Mouse (Mus musculus) heart, embryonic 15.5 days (tissue): ENCODE measurements around the gene Bach2. TPM values are rescaled to one million over a fixed set of nuclear protein-coding genes. Genes with fewer than 3 reads are reported as not detected.

Experiments used
- ATAC-seq: fragments of 200-750 bp; cut with Nextera tagmentation; replicated peaks from 2 replicates; pipeline ENCODE4 v1.8.0; 2017; ENCODE audit warnings: low read depth, moderate TSS enrichment; ENCODE audit not compliant: insufficient number of reproducible peaks, insufficient read depth, low FRiP score
- H3K27ac ChIP-seq: fragments of 300-500 bp; sonication (generic); 2 replicates; pipeline ENCODE4 v1.5.1; 2015; ENCODE audit warnings: mild to moderate bottlenecking, inconsistent platforms
- H3K27me3 ChIP-seq: fragments of 300-500 bp; sonication (generic); 2 replicates; pipeline ENCODE4 v1.6.1; 2015; ENCODE audit warnings: inconsistent platforms
- H3K36me3 ChIP-seq: fragments of 300-500 bp; sonication (generic); 2 replicates; pipeline ENCODE4 v1.6.1; 2015; ENCODE audit warnings: mild to moderate bottlenecking, inconsistent platforms
- H3K4me1 ChIP-seq: fragments of 300-500 bp; sonication (generic); replicated peaks from 2 replicates; pipeline ENCODE4 v1.6.1; 2015; ENCODE audit warnings: inconsistent platforms
- H3K4me2 ChIP-seq: fragments of 300-500 bp; sonication (generic); 2 replicates; pipeline ENCODE4 v1.6.1; 2015; ENCODE audit warnings: inconsistent platforms, mild to moderate bottlenecking, moderate library complexity
- H3K4me3 ChIP-seq: fragments of 300-500 bp; sonication (generic); 2 replicates; pipeline ENCODE4 v1.5.1; 2015; ENCODE audit warnings: mild to moderate bottlenecking, inconsistent platforms
- H3K9ac ChIP-seq: fragments of 300-500 bp; sonication (generic); 2 replicates; pipeline ENCODE4 v1.6.1; 2015; ENCODE audit warnings: mild to moderate bottlenecking, inconsistent platforms
- H3K9me3 ChIP-seq: fragments of 300-500 bp; sonication (generic); replicated peaks from 2 replicates; pipeline ENCODE4 v1.6.1; 2016; ENCODE audit warnings: inconsistent platforms
- WGBS: fragments of 180-500 bp; shearing (Covaris S2); methylation state at CpG from one replicate; pipeline ENCODE4 v1.1.7; 2015; ENCODE audit warnings: mixed read lengths; 5-methylcytosine and 5-hydroxymethylcytosine counted together
- polyA plus RNA-seq: library from polyadenylated mRNA; unstranded; fragments of >200 nt; fragmentation: Nextera tagmentation; extraction: Ambion mirVana; gene quantifications from 2 replicates; pipeline ENCODE4 v1.2.1, GENCODE M21; 2015

Gene Bach2
- polyA plus RNA-seq, 1 experiment from 2014 or later: 5.0 TPM

GRCm38 (mm10) chr4:32508572-32508971, 270.0 kb downstream of the Bach2 start:
- Histone ChIP-seq H3K27ac (peak overlapping the region; percentile 83), H3K9me3 (no peaks in the 10 kb centered on the region), H3K9ac (no peak overlapping the region), H3K27me3 (no peaks in the 10 kb centered on the region), H3K36me3 (no peaks in the 10 kb centered on the region), H3K4me1 (peaks cover 45% of the 10 kb centered on the region), H3K4me2 (no peak overlapping the region), H3K4me3 (no peak overlapping the region)
- ATAC-seq: no peak
- WGBS: 40% methylated on average over 2 of the region's 2 CpGs

DNA sequence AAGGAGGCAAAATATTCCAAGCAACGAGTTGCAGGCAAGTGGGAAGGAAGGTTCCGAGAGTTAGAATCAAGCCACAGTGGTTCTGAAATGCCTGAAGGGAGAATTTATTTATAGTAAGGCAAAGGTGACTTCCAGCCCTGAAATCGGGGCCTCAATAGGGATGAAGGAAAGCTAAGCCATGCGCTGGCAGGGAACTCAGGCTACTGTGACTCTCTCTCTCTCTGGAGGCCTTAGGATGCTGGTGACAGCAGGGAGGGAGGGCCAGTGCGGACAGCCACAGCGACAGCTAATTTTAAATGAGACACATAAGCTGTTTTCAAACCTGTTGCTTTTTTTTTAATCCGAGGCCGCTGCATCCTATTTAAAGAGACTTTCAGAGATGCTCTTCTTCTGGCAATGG, 270.4 kb downstream of the Bach2 start:
- Histone ChIP-seq H3K27me3 (no peaks in the 10 kb centered on the region), H3K4me1 (peaks cover 45% of the 10 kb centered on the region), H3K27ac (peak overlapping the region; percentile 83), H3K4me3 (no peak overlapping the region), H3K36me3 (no peaks in the 10 kb centered on the region), H3K9me3 (no peaks in the 10 kb centered on the region), H3K4me2 (0 out of 2 replicates have a peak overlapping the region, but pooled peaks have one; percentile 8), H3K9ac (no peak overlapping the region)
- ATAC-seq: no peak
- WGBS: 28% methylated on average over 8 of the region's 8 CpGs

- ATAC-seq: peak; percentile 74
- H3K36me3 ChIP-seq: no peaks in the 10 kb centered on the region
- peak overlapping the region; percentile 34 for H3K4me2 ChIP-seq
- WGBS: 35% methylated on average over 9 of the region's 9 CpGs
- H3K9me3 ChIP-seq: no peaks in the 10 kb centered on the region
- H3K27me3 ChIP-seq: no peaks in the 10 kb centered on the region
- no peak overlapping the region for H3K4me3 ChIP-seq
- H3K4me1 ChIP-seq: peaks cover 45% of the 10 kb centered on the region
- peak overlapping the region; percentile 75 for H3K27ac ChIP-seq
- no peak overlapping the region for H3K9ac ChIP-seq
Measured at GRCm38 (mm10) chr4:32509832-32510612, 271.4 kb downstream of the Bach2 start.

- WGBS: 63% methylated on average over 7 of the region's 7 CpGs
- H3K9ac ChIP-seq: no peak overlapping the region
- peaks cover 45% of the 10 kb centered on the region for H3K4me1 ChIP-seq
- H3K9me3 ChIP-seq: no peaks in the 10 kb centered on the region
- no peak for ATAC-seq
- no peaks in the 10 kb centered on the region for H3K36me3 ChIP-seq
- H3K4me3 ChIP-seq: no peak overlapping the region
- 0 out of 2 replicates have a peak overlapping the region, but pooled peaks have one; percentile 14 for H3K27ac ChIP-seq
- H3K27me3 ChIP-seq: no peaks in the 10 kb centered on the region
- H3K4me2 ChIP-seq: no peak overlapping the region
Measured at GRCm38 (mm10) chr4:32510940-32511339, 272.3 kb downstream of the Bach2 start.

- no peak for ATAC-seq
- Histone ChIP-seq H3K4me3 (no peak overlapping the region), H3K27ac (no peak overlapping the region), H3K4me1 (peaks cover 36% of the 10 kb centered on the region), H3K9ac (no peak overlapping the region), H3K4me2 (no peak overlapping the region), H3K9me3 (no peaks in the 10 kb centered on the region), H3K36me3 (no peaks in the 10 kb centered on the region), H3K27me3 (no peaks in the 10 kb centered on the region)
- WGBS: 85% methylated on average over 8 of the region's 8 CpGs
Measured at GRCm38 (mm10) chr4:32516126-32516525, 277.5 kb downstream of the Bach2 start.

DNA sequence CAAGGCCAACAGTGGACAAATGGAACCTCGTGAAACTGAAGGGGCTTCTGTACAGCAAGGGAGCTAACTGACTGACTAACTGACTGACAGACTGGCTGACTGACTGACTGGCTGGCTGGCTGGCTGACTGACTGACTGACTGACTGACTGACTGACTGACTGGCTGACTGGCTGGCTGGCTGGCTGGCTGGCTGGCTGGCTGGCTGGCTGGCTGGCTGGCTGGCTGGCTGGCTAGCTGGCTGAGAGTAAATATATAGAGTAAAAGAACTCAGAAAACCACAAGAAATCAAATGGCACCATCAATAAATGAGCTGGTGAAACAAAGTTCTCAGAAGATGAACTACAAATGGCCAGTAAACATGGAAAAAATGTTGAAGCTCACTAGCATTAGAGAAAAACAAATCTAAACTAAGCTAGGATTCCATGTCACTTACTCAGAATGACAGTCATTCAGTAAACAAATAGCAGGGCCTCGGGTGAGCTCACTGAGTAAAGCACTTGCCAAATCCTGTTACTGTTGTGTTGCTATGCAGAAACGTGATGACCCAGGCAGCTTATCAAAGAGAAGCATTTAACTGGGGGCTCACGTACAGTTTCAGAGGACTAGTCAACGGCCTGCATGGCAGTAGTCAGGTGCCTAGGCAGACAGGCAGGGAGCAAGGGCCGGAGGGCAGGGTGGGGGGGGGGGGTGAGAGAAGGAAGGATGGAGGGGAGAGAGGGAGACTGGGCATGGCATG, 280.4 kb downstream of the Bach2 start:
- no peak overlapping the region for H3K4me3 ChIP-seq
- no peaks in the 10 kb centered on the region for H3K9me3 ChIP-seq
- ATAC-seq: no peak; the same call in 1 of the 2 replicates
- no peak overlapping the region for H3K4me2 ChIP-seq
- 30% methylated on average over 6 of the region's 6 CpGs for WGBS
- no peaks in the 10 kb centered on the region for H3K36me3 ChIP-seq
- H3K27ac ChIP-seq: peak overlapping the region; percentile 68
- no peak overlapping the region for H3K9ac ChIP-seq
- H3K27me3 ChIP-seq: no peaks in the 10 kb centered on the region
- H3K4me1 ChIP-seq: peaks cover 56% of the 10 kb centered on the region

- Histone ChIP-seq H3K9ac (no peak overlapping the region), H3K27ac (peak overlapping the region; percentile 68; the same call in 1 of the 2 replicates), H3K27me3 (no peaks in the 10 kb centered on the region), H3K9me3 (no peaks in the 10 kb centered on the region), H3K36me3 (no peaks in the 10 kb centered on the region), H3K4me3 (no peak overlapping the region), H3K4me2 (no peak overlapping the region; the same call in 1 of the 2 replicates), H3K4me1 (peaks cover 61% of the 10 kb centered on the region)
- ATAC-seq: 0 out of 2 replicates have a peak, but pooled peaks have one; percentile 30
- WGBS: 43% methylated on average over 18 of the region's 18 CpGs
Measured at GRCm38 (mm10) chr4:32520628-32521360, 282.2 kb downstream of the Bach2 start.

DNA sequence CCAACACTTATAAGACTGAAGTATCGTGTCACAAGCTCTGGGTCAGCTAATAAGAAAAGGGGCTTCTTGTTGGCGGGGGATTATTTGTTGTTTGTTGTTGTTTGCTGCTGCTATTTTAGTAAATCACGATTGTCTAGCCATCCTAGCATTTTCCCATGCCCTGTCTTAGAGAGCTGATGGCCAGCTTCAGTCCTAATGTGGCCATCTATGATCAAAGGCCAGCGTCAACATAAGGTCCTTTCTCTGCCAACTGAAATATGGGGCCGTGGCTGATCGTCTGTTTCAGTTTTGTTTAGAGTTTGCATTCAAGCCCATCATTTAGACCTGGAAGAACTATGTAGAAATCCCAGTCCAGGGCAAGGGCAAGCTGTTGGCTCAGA, 282.7 kb downstream of the Bach2 start:
- no peak overlapping the region for H3K4me2 ChIP-seq
- 60% methylated on average over 6 of the region's 6 CpGs for WGBS
- peaks cover 61% of the 10 kb centered on the region for H3K4me1 ChIP-seq
- H3K27ac ChIP-seq: peak overlapping the region; percentile 43
- ATAC-seq: no peak
- no peaks in the 10 kb centered on the region for H3K9me3 ChIP-seq
- no peak overlapping the region for H3K9ac ChIP-seq
- H3K36me3 ChIP-seq: no peaks in the 10 kb centered on the region
- no peaks in the 10 kb centered on the region for H3K27me3 ChIP-seq
- no peak overlapping the region for H3K4me3 ChIP-seq

DNA sequence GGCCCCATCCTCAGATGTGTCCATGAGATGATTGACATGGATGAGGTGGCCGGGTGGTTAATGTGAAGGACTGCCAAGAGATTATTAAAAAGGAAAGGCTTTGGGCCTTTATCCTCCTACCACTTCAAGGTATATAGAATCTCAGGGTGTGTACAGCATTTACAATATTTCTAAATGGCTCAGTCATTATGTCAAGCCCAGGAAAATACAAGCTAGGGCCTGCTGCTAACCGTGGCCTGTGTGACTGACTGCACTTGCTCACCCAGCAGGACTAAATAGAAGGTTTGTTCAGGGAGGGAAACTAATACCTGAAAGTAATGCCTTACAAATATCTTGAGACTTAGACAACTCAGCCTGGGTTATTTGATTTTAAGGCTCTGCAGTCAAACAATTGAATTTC, 283.4 kb downstream of the Bach2 start:
- Histone ChIP-seq H3K9ac (no peak overlapping the region), H3K4me3 (no peak overlapping the region), H3K36me3 (no peaks in the 10 kb centered on the region), H3K4me2 (no peak overlapping the region), H3K9me3 (no peaks in the 10 kb centered on the region), H3K27ac (peak overlapping the region; percentile 43), H3K27me3 (no peaks in the 10 kb centered on the region), H3K4me1 (peaks cover 61% of the 10 kb centered on the region)
- WGBS: 35% methylated on average over 2 of the region's 2 CpGs
- no peak for ATAC-seq

DNA sequence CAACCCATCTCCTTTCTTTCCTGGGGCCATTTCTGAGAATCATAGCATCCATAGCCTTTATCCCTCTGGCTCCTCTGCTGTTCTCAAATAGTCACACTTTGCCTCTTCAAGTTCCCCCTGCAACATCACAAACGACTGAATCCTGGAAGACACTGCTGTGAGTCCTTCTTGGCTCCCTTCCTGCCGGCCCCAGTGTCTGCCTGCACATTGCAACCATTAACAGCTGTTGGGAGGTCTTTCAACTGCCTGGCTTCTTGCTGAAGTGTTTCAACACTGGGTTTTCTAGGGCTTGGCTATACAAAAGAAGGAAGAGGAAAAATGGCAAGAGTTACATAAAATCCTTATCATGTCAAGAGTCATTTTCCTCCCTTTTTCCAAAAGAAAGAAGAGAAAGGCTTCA, 285.7 kb downstream of the Bach2 start:
- Histone ChIP-seq H3K9ac (no peak overlapping the region), H3K9me3 (no peaks in the 10 kb centered on the region), H3K4me2 (no peak overlapping the region), H3K4me3 (no peak overlapping the region), H3K27ac (no peak overlapping the region), H3K4me1 (peaks cover 43% of the 10 kb centered on the region), H3K36me3 (no peaks in the 10 kb centered on the region), H3K27me3 (no peaks in the 10 kb centered on the region)
- no peak for ATAC-seq
- WGBS: 35% methylated on average over 2 of the region's 2 CpGs

DNA sequence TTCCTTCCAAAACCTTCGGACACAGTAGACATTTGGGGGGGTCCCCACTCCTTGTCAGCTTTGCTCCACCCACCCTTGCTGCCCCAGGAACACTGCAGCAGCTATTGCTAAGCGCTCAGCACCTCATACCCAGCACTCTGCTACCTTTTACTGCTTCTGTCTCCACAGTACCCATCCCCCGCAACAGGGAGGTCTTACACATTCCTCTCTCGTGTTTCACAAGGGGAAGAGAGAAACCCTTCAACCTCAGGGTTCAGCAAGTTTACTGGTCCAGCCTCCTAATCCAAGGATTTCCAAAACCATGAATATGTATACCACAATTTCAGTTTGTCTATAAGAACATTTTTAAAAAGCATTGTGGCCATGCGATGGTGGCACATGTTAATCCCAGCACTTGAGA, 286.4 kb downstream of the Bach2 start:
- peaks cover 36% of the 10 kb centered on the region for H3K4me1 ChIP-seq
- no peaks in the 10 kb centered on the region for H3K9me3 ChIP-seq
- no peak overlapping the region for H3K9ac ChIP-seq
- no peak overlapping the region for H3K4me3 ChIP-seq
- H3K36me3 ChIP-seq: no peaks in the 10 kb centered on the region
- no peak for ATAC-seq
- H3K4me2 ChIP-seq: no peak overlapping the region
- H3K27ac ChIP-seq: no peak overlapping the region
- WGBS: 61% methylated on average over 5 of the region's 5 CpGs
- no peaks in the 10 kb centered on the region for H3K27me3 ChIP-seq
